Mouse (Mus musculus) brain, adult 10 weeks (tissue): ENCODE results near the gene Susd1. TPM values are rescaled to one million over a fixed set of nuclear protein-coding genes. Genes with fewer than 3 reads are reported as not detected.

Experiments used
- polyA plus RNA-seq: library from polyadenylated mRNA; stranded (reverse); fragments of 350-450 nt; fragmentation: Illumina TruSeq; extraction: RNeasy Lipid Tissue Mini Kit (QIAGEN cat#74804); gene quantifications from one replicate; pipeline ENCODE4 v1.2.3, GENCODE M21; 2015; ENCODE audit warnings: low read depth, low replicate concordance

Gene Susd1
- polyA plus RNA-seq = 8.8 TPM

DNA sequence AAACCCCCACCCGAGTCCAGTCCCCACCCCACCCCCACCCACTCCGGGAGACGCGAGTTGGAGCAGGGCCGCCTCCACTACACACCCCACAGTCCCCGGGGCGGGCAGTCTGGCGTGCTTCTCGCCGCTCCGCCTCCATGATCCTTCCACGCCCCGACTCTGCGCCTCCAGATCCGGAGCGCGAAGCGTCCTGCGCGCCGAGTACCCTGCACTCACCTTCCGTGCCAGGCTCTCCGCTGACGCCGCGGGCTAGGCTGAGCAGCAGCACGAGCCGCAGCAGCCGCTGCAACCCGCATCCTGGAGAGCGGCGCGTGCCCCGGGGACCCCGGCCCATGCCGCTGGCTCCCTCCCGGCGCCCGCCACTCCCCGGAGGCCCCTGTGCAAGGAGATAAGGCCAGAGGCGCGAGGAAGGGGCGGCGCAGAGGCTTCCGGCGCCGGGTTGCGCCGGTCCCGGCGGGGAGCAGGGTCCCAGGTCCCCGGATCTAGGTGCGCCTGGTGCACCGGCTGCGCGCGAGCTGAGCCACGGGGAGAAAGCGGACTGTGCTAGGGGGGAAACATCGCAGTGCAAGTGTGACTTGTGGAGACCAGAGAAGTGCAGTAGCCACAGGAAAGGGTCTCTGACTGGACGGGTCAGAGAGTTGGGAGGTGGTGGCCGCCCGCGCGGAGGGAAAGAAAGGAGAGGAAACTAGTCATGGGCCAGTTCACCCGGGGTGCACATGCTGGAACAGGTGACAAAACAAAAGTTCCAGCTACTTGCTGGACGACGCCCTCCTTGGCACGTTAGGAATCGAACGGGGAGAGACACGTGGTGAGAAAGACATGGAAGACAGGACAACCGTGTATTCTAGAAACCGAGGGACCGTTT lies at the start of gene Susd1:
Susd1 (minus strand) TSS at position 644 of the 865 bp plus-strand sequence.

Other genes with a start within 250 kb of the Susd1 start
- gene Ugcg, start 249.4 kb downstream of the Susd1 start, polyA plus RNA-seq = 46.5 TPM
- gene Ptbp3, start 110.7 kb upstream of the Susd1 start, polyA plus RNA-seq = 12.7 TPM
- gene Hsdl2, start 142.9 kb upstream of the Susd1 start, polyA plus RNA-seq = 40.5 TPM
- gene E130308A19Rik, start 187.6 kb upstream of the Susd1 start, polyA plus RNA-seq = 7.1 TPM